Mouse (Mus musculus) myocyte (in vitro differentiated cells): ENCODE measurements around the gene Enah.

Source experiments
- MAX ChIP-seq: IDR thresholded peaks from one replicate; pipeline ENCODE4 v1.6.1; 2011; ENCODE audit warnings: low read depth, mild to moderate bottlenecking, control low read depth
- MYOD1 ChIP-seq, 3 experiments: IDR thresholded peaks; one replicate each; pipeline ENCODE4 v1.6.1; 2011; ENCODE audit warnings: control low read depth in 2 of 3, low read depth in 2 of 3, mild to moderate bottlenecking in 2 of 3, moderate library complexity in 1 of 3; ENCODE audit not compliant: insufficient read length in 2 of 3, control insufficient read depth in 1 of 3
- MYOG ChIP-seq, 3 experiments: IDR thresholded peaks; one replicate each; pipeline ENCODE4 v1.6.1; 2011; ENCODE audit warnings: control low read depth in 2 of 3, low read depth in 2 of 3, mild to moderate bottlenecking in 2 of 3; ENCODE audit not compliant: insufficient read length in 2 of 3, control insufficient read depth in 1 of 3, insufficient read depth in 1 of 3
- POLR2A ChIP-seq: IDR thresholded peaks from one replicate; pipeline ENCODE4 v1.6.1; 2011; ENCODE audit warnings: low read depth, mild to moderate bottlenecking, control low read depth, moderate library complexity; ENCODE audit not compliant: insufficient read length
- SRF ChIP-seq: IDR thresholded peaks from one replicate; pipeline ENCODE4 v1.6.1; 2011; ENCODE audit warnings: low read depth; ENCODE audit not compliant: control insufficient read depth, insufficient read length
- TCF12 ChIP-seq: IDR thresholded peaks from one replicate; pipeline ENCODE4 v1.6.1; 2011; ENCODE audit warnings: mild to moderate bottlenecking, control low read depth; ENCODE audit not compliant: poor library complexity, insufficient read depth, severe bottlenecking
- USF1 ChIP-seq: IDR thresholded peaks from one replicate; pipeline ENCODE4 v1.6.1; 2011; ENCODE audit warnings: low read depth, mild to moderate bottlenecking, control low read depth, moderate library complexity

DNA sequence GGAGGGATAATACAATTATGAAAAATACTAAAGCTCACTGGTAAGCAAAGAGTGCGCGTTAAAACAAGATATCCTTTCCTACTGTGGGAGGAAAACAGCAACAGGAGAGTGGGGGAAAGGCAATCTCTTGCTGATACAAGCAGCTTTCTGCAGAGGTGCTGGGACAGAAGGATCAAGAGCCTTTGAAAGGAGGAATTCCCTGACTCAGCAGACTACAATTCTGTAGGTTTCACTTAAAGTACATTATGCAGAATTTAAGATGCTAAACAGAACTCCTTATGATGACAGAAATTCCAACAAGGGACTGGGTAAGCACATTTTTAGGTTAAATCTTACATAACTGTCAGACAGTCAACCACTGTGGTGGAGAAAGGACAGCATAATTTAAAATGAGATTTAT lies 31.4 kb downstream of the Enah start:
- TF ChIP-seq POLR2A = no peak
- no peak for TF ChIP-seq MYOG (IDR thresholded peaks at IDR 0.05; ENCODE audit: control insufficient read depth in 1 of 3, insufficient read depth in 1 of 3, insufficient read length in 2 of 3, low read depth in 2 of 3)
- no peak for TF ChIP-seq MYOD1 (IDR thresholded peaks at IDR 0.05; ENCODE audit: control insufficient read depth in 1 of 3, insufficient read length in 2 of 3, low read depth in 2 of 3)
- TF ChIP-seq MAX = no peak
- TF ChIP-seq SRF = no peak
- no peak for TF ChIP-seq USF1
- no peak for TF ChIP-seq TCF12
